Mouse (Mus musculus): ENCODE measurements around the gene Sugp2. TPM values are rescaled to one million over a fixed set of nuclear protein-coding genes. Genes with fewer than 3 reads are reported as not detected.
"Not testable (repeated sequence)": the region's sequence is repeated elsewhere in the genome, so short reads cannot be mapped to it uniquely, and the experiment has no call there.

Gene Sugp2
- polyA plus RNA-seq, 1 experiment from 2014 or later = 28.0 TPM

- Histone ChIP-seq H3K27me3 (ENCODE audit: insufficient read depth, low read length) (no peaks in the 10 kb centered on the region), H3K4me3 (ENCODE audit: low read length) (no peak overlapping the region), H3K9me3 (ENCODE audit: low read length) (no peaks in the 10 kb centered on the region), H3K4me2 (replicated peaks; ENCODE audit: low read depth, low read length) (no peak overlapping the region), H3K36me3 (ENCODE audit: insufficient read depth, low read length) (no peaks in the 10 kb centered on the region), H3K4me1 (ENCODE audit: insufficient read depth, low read length) (peaks cover 14% of the 10 kb centered on the region), H3K27ac (ENCODE audit: low read length) (no peak overlapping the region), H3K9ac (replicated peaks; ENCODE audit: low read length) (no peak overlapping the region)
- no peak for ATAC-seq (ENCODE audit: low FRiP score, low TSS enrichment)
- 27% methylated on average over 1 of the region's 1 CpGs for WGBS
Observed at GRCm38 (mm10) chr8:70208130-70208529, 25.9 kb upstream of the Sugp2 start.

GRCm38 (mm10) chr8:70210538-70210937 lies 23.5 kb upstream of the Sugp2 start:
- WGBS = 14% methylated on average over 8 of the region's 8 CpGs
- peak overlapping the region; percentile 14; the same call in 1 of the 2 replicates for H3K9ac ChIP-seq (replicated peaks; ENCODE audit: low read length)
- no peaks in the 10 kb centered on the region for H3K9me3 ChIP-seq (ENCODE audit: low read length)

GRCm38 (mm10) chr8:70211275-70211674 lies 22.8 kb upstream of the Sugp2 start:
- H3K9ac ChIP-seq (replicated peaks; ENCODE audit: low read length) = peak overlapping the region; percentile 63
- peak overlapping the region; percentile 68 for H3K4me3 ChIP-seq (ENCODE audit: low read length)
- no peaks in the 10 kb centered on the region for H3K9me3 ChIP-seq (ENCODE audit: low read length)
- ATAC-seq (ENCODE audit: low FRiP score, low TSS enrichment) = no peak
- WGBS = 78% methylated on average over 1 of the region's 1 CpGs
- peak overlapping the region; percentile 97 for H3K4me2 ChIP-seq (replicated peaks; ENCODE audit: low read depth, low read length)
- no peaks in the 10 kb centered on the region for H3K36me3 ChIP-seq (ENCODE audit: insufficient read depth, low read length)
- no peaks in the 10 kb centered on the region for H3K27me3 ChIP-seq (ENCODE audit: insufficient read depth, low read length)
- peaks cover 15% of the 10 kb centered on the region for H3K4me1 ChIP-seq (ENCODE audit: insufficient read depth, low read length)
- H3K27ac ChIP-seq (ENCODE audit: low read length) = no peak overlapping the region

More at GRCm38 (mm10) chr8:70210538-70210937, 23.5 kb upstream of the Sugp2 start:
- no peak overlapping the region for H3K4me3 ChIP-seq (ENCODE audit: low read length)
- peak overlapping the region; percentile 32 for H3K4me2 ChIP-seq (replicated peaks; ENCODE audit: low read depth, low read length)
- H3K4me1 ChIP-seq (ENCODE audit: insufficient read depth, low read length) = peaks cover 15% of the 10 kb centered on the region
- H3K36me3 ChIP-seq (ENCODE audit: insufficient read depth, low read length) = no peaks in the 10 kb centered on the region
- ATAC-seq (ENCODE audit: low FRiP score, low TSS enrichment) = no peak
- no peaks in the 10 kb centered on the region for H3K27me3 ChIP-seq (ENCODE audit: insufficient read depth, low read length)
- H3K27ac ChIP-seq (ENCODE audit: low read length) = peak overlapping the region; percentile 8; the same call in 1 of the 2 replicates

GRCm38 (mm10) chr8:70211726-70212111 lies 22.3 kb upstream of the Sugp2 start:
- Histone ChIP-seq H3K4me1 (ENCODE audit: insufficient read depth, low read length) (peaks cover 15% of the 10 kb centered on the region), H3K4me2 (replicated peaks; ENCODE audit: low read depth, low read length) (peak overlapping the region; percentile 97), H3K9ac (replicated peaks; ENCODE audit: low read length) (peak overlapping the region; percentile 63), H3K36me3 (ENCODE audit: insufficient read depth, low read length) (no peaks in the 10 kb centered on the region), H3K27me3 (ENCODE audit: insufficient read depth, low read length) (no peaks in the 10 kb centered on the region), H3K4me3 (ENCODE audit: low read length) (peak overlapping the region; percentile 68), H3K27ac (ENCODE audit: low read length) (no peak overlapping the region), H3K9me3 (ENCODE audit: low read length) (no peaks in the 10 kb centered on the region)
- no peak for ATAC-seq (ENCODE audit: low FRiP score, low TSS enrichment)
- 2% methylated on average over 31 of the region's 31 CpGs for WGBS

DNA sequence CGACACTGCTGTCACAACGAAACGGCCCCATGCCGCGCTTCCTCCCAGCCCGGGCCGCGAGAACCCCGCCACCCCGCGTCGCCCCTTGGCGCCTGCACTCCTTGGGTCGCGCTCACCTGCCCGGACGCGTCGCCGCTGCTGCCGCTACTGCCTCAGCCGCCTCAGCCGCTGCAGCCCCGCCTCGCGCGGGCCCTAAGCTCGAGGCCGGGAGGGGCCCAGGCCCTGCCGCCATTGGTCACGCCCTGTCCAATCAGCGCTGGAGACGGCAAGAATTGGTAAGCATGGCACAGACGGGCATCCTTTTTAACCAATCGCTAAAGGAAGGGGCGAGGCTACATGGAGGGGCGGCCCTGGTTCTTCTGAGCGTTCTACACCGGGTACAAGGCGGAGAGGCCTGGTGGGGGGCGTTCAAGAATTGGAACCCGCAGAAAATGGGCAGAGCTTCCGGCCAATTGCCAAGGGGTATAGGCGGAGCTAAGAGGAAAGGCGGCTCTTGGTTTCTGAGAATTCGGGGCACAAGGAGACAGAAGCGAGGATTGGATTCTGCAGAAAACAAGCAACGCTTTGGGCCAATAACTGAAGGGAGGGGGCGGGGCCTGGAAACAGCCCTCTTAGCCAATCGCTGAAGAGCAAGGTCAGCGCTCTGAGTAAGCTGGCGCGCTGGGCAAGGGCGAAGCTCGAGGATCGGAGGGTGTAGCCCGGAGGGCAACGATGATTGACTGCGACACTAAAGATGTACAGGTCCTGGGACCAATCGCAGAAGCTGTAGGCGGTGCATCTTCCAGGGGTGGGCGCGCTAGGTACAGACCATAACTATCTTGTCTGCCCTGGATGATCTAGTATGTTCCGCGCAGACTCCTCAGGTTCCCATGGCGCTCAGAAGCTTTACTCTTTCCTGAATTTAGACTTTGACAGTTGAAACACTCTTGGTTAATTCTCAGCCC lies 21.6 kb upstream of the Sugp2 start, which contains the start of gene Slc25a42:
Slc25a42 (minus strand) TSS at position 194 of the 944 bp plus-strand sequence.
- H3K9ac ChIP-seq (replicated peaks; ENCODE audit: low read length) = peak within 1 kb of the TSS; percentile 64
- ATAC-seq (ENCODE audit: low FRiP score, low TSS enrichment) = peak; percentile 99
- H3K9me3 ChIP-seq (ENCODE audit: low read length) = no peaks in the 10 kb centered on the region
- H3K4me1 ChIP-seq (ENCODE audit: insufficient read depth, low read length) = peaks cover 15% of the 10 kb centered on the region
- peak within 1 kb of the TSS; percentile 59 for H3K27ac ChIP-seq (ENCODE audit: low read length)
- H3K27me3 ChIP-seq (ENCODE audit: insufficient read depth, low read length) = no peaks in the 10 kb centered on the region
- peak within 1 kb of the TSS; percentile 68 for H3K4me3 ChIP-seq (ENCODE audit: low read length)
- no peaks in the 10 kb centered on the region for H3K36me3 ChIP-seq (ENCODE audit: insufficient read depth, low read length)
- under 1% methylated on average over 66 of the region's 66 CpGs for WGBS
- peak within 1 kb of the TSS; percentile 97 for H3K4me2 ChIP-seq (replicated peaks; ENCODE audit: low read depth, low read length)

GRCm38 (mm10) chr8:70214411-70214810 lies 19.6 kb upstream of the Sugp2 start:
- H3K27ac ChIP-seq (ENCODE audit: low read length) = no peak overlapping the region
- H3K9me3 ChIP-seq (ENCODE audit: low read length) = no peaks in the 10 kb centered on the region
- no peak overlapping the region for H3K4me2 ChIP-seq (replicated peaks; ENCODE audit: low read depth, low read length)
- 68% methylated on average over 3 of the region's 3 CpGs for WGBS
- no peak overlapping the region for H3K9ac ChIP-seq (replicated peaks; ENCODE audit: low read length)
- no peak overlapping the region for H3K4me3 ChIP-seq (ENCODE audit: low read length)
- H3K27me3 ChIP-seq (ENCODE audit: insufficient read depth, low read length) = no peaks in the 10 kb centered on the region
- peaks cover 15% of the 10 kb centered on the region for H3K4me1 ChIP-seq (ENCODE audit: insufficient read depth, low read length)
- no peak for ATAC-seq (ENCODE audit: low FRiP score, low TSS enrichment)
- H3K36me3 ChIP-seq (ENCODE audit: insufficient read depth, low read length) = no peaks in the 10 kb centered on the region

DNA sequence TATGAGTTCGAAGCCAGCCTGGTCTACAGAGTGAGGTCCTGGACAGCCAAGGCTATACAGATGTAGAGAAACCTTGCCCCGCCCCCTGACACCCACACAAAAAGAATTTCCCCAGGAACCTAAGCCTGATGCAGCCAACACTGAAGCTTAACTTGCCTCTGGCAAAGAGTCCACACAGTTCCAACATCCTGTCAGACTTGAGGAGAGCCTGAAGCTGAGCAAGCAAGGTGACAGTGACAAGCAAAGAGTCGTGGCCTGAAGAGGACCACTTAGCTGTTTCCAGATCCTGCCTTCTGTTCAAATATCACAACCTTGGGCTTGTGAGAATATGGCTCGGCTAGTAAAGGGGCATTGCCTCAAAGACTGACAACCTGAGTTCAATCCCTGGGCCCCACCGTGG lies 18.9 kb upstream of the Sugp2 start:
- H3K4me3 ChIP-seq (ENCODE audit: low read length) = no peak overlapping the region
- no peak overlapping the region for H3K9ac ChIP-seq (replicated peaks; ENCODE audit: low read length)
- no peak overlapping the region for H3K27ac ChIP-seq (ENCODE audit: low read length)
- no peaks in the 10 kb centered on the region for H3K36me3 ChIP-seq (ENCODE audit: insufficient read depth, low read length)
- no peaks in the 10 kb centered on the region for H3K27me3 ChIP-seq (ENCODE audit: insufficient read depth, low read length)
- no peak for ATAC-seq (ENCODE audit: low FRiP score, low TSS enrichment)
- WGBS = 70% methylated on average over 5 of the region's 5 CpGs
- no peak overlapping the region for H3K4me2 ChIP-seq (replicated peaks; ENCODE audit: low read depth, low read length)
- no peaks in the 10 kb centered on the region for H3K9me3 ChIP-seq (ENCODE audit: low read length)
- peaks cover 14% of the 10 kb centered on the region for H3K4me1 ChIP-seq (ENCODE audit: insufficient read depth, low read length)

DNA sequence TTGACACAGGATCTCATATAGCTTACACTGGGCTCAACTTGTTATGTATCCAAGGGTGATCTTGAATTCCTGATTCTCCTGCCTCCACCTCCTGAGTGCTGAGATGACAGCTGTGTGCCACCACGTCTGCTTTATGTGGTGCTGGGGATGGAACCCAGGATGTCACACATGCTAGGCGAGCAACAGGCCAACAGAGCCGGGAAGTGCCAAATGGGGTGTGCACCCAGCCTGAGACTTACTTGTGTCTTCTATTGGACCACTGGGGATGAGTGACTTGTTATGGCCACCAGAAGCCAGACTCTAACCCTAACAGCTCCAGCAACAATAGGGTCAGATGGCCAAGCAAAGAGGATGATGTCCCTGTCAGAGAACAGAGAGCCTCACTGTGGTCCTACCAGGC lies 17.9 kb upstream of the Sugp2 start:
- H3K4me3 ChIP-seq (ENCODE audit: low read length); H3K9me3 ChIP-seq (ENCODE audit: low read length); H3K27me3 ChIP-seq (ENCODE audit: insufficient read depth, low read length); H3K4me1 ChIP-seq (ENCODE audit: insufficient read depth, low read length); H3K9ac ChIP-seq (replicated peaks; ENCODE audit: low read length); H3K27ac ChIP-seq (ENCODE audit: low read length); H3K4me2 ChIP-seq (replicated peaks; ENCODE audit: low read depth, low read length); ATAC-seq (ENCODE audit: low FRiP score, low TSS enrichment); H3K36me3 ChIP-seq (ENCODE audit: insufficient read depth, low read length): not testable (repeated sequence)
- 70% methylated on average over 3 of the region's 3 CpGs for WGBS

- no peaks in the 10 kb centered on the region for H3K27me3 ChIP-seq (ENCODE audit: insufficient read depth, low read length)
- H3K4me2 ChIP-seq (replicated peaks; ENCODE audit: low read depth, low read length) = no peak overlapping the region
- H3K4me1 ChIP-seq (ENCODE audit: insufficient read depth, low read length) = peaks cover 4% of the 10 kb centered on the region; the same call in 1 of the 2 replicates
- H3K27ac ChIP-seq (ENCODE audit: low read length) = no peak overlapping the region
- no peak overlapping the region for H3K9ac ChIP-seq (replicated peaks; ENCODE audit: low read length)
- H3K4me3 ChIP-seq (ENCODE audit: low read length) = no peak overlapping the region
- ATAC-seq (ENCODE audit: low FRiP score, low TSS enrichment) = no peak
- no peaks in the 10 kb centered on the region for H3K9me3 ChIP-seq (ENCODE audit: low read length)
- no peaks in the 10 kb centered on the region for H3K36me3 ChIP-seq (ENCODE audit: insufficient read depth, low read length)
- WGBS = 83% methylated on average over 1 of the region's 1 CpGs
Observed at GRCm38 (mm10) chr8:70216566-70216965, 17.5 kb upstream of the Sugp2 start.

DNA sequence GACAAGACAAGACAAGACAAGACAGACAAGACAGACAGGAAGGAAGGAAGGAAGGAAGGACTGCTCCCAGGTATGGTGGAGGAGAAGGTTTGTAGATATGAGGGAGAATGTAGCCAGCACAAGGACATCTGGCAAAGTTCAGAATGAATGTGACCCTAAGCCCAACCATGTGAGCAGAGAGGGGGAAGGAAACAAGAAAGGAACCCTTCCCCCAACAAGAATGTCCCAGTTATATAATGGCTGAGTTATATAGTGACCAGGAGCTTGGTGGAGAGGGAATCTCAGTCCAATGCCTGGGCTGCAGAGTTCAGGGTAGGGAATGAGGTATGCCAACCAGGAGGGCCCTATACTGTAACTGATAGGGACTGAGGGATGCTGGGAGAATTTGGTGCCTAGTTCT lies 16.6 kb upstream of the Sugp2 start:
- peaks cover 4% of the 10 kb centered on the region; the same call in 1 of the 2 replicates for H3K4me1 ChIP-seq (ENCODE audit: insufficient read depth, low read length)
- H3K36me3 ChIP-seq (ENCODE audit: insufficient read depth, low read length) = no peaks in the 10 kb centered on the region
- no peak overlapping the region for H3K4me3 ChIP-seq (ENCODE audit: low read length)
- no peaks in the 10 kb centered on the region for H3K9me3 ChIP-seq (ENCODE audit: low read length)
- no peak overlapping the region for H3K9ac ChIP-seq (replicated peaks; ENCODE audit: low read length)
- no peak for ATAC-seq (ENCODE audit: low FRiP score, low TSS enrichment)
- H3K27ac ChIP-seq (ENCODE audit: low read length) = no peak overlapping the region
- H3K4me2 ChIP-seq (replicated peaks; ENCODE audit: low read depth, low read length) = no peak overlapping the region
- H3K27me3 ChIP-seq (ENCODE audit: insufficient read depth, low read length) = no peaks in the 10 kb centered on the region

All from kidney, embryonic 16.5 days (tissue).